Mouse (Mus musculus) left cerebral cortex, adult 2 months (tissue): ENCODE data around the gene Fam174b. TPM values are rescaled to one million over a fixed set of nuclear protein-coding genes. Genes with fewer than 3 reads are reported as not detected.

ENCODE experiments used
- DNase-seq, 2 experiments: peaks; one replicate each; pipeline ENCODE4 v3.0.0; 2021 to 2022; ENCODE audit warnings: low spot score in 2 of 2, mixed read lengths in 1 of 2; ENCODE audit errors: extremely low spot score in 1 of 2
- H3K27ac ChIP-seq: fragments of 200-600 bp; 2 replicates; pipeline ENCODE4 v1.8.1; 2022
- H3K4me3 ChIP-seq: fragments of 200-600 bp; 2 replicates; pipeline ENCODE4 v1.8.1; 2022
- CTCF ChIP-seq: fragments of 200-600 bp; IDR thresholded peaks from 2 replicates; pipeline ENCODE4 v1.8.1; 2022; ENCODE audit warnings: antibody characterized with exemption, mild to moderate bottlenecking, moderate library complexity
- intact Hi-C: fragments of 180-260 bp; cut with DNase I; formaldehyde crosslinking; loops from one replicate; pipeline ENCODE4 v1.15.1; 2025
- total RNA-seq, 2 experiments: library from RNA; stranded (reverse); gene quantifications; 2 replicates each; pipeline ENCODE4 v1.2.3; 2021

The Fam174b gene
- total RNA-seq, 2 experiments from 2014 or later, result 32.9 to 33.8 TPM

- intact Hi-C loops, result loop anchor here (10.0 kb wide), 1 partner anchor 624 kb away; no protein-coding TSS in a partner anchor
- 0 out of 2 replicates have a peak overlapping the region, but pooled peaks have one; percentile 15 for H3K27ac ChIP-seq
- DNase-seq, result no peak
- no peak overlapping the region for H3K4me3 ChIP-seq
- no peak for TF ChIP-seq CTCF
Measured at GRCm38 (mm10) chr7:73730430-73731022, 9.6 kb upstream of the Fam174b start.

GRCm38 (mm10) chr7:73736046-73736445 lies 4.1 kb upstream of the Fam174b start:
- TF ChIP-seq CTCF, result no peak
- Histone ChIP-seq H3K4me3 (no peak overlapping the region), H3K27ac (no peak overlapping the region)
- DNase-seq, result no peak
- intact Hi-C loops, result loop anchor here (10.0 kb wide), 1 partner anchor 619 kb away; no protein-coding TSS in a partner anchor

- Histone ChIP-seq H3K4me3 (peak overlapping the region; percentile 62), H3K27ac (peak overlapping the region; percentile 97)
- DNase-seq, result no peak
- intact Hi-C loops, result no loop called here
- no peak for TF ChIP-seq CTCF
Measured at GRCm38 (mm10) chr7:73741392-73741791, 1.3 kb downstream of the Fam174b start.

GRCm38 (mm10) chr7:73741841-73742240 lies 1.7 kb downstream of the Fam174b start:
- TF ChIP-seq CTCF, result no peak
- Histone ChIP-seq H3K4me3 (peak overlapping the region; percentile 62), H3K27ac (peak overlapping the region; percentile 97)
- intact Hi-C loops, result no loop called here
- no peak for DNase-seq

DNA sequence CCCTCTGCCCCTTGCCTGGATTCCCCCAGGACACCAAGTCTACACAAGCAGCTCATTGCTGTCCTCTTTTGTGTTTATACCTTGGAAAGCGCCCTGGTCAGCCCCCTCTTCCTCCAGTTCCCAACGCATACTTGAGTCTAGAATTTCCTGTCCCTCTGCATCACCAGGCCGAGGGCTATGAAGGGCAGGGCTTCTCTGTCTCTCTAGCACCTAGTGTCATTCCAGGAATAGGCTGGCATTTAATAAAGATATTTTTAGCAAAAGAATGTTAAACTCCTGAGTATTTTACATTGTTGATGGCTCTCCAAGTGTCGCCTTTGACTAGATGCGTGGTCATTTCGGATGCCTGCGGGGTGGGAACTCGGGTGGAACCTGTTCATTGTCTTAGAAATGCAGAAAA lies 3.0 kb downstream of the Fam174b start:
- no peak overlapping the region for H3K4me3 ChIP-seq
- TF ChIP-seq CTCF, result no peak
- no peak for DNase-seq
- intact Hi-C loops, result no loop called here
- H3K27ac ChIP-seq, result no peak overlapping the region

DNA sequence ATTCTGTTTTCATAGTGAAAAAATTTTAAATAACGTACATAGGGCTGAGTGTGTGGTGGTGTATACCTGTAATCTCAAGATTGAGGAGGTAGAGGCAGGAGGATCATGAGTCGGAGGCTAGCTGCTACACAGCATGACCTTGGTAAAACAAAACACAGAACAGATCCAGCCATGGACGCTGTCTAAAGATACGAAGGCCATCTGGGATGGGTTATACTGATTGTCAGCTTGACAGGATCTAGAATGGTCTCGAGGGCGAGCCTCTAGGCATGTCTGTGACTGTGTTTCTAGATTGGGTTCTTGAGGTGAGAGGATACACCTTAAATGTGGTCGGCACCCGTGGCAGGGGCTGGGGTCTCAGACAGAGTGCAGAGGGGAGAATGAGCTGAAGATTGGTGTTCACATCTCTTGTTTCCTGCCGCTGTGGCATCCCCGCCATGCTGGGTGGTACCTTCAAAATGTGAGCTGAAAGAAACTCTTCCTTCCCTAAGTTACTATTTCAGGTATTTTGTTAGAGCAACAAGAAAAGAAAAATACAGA lies 3.8 kb downstream of the Fam174b start:
- Histone ChIP-seq H3K27ac (no peak overlapping the region), H3K4me3 (no peak overlapping the region)
- DNase-seq, result no peak
- intact Hi-C loops, result no loop called here
- TF ChIP-seq CTCF, result no peak

- DNase-seq, result no peak
- intact Hi-C loops, result no loop called here
- no peak for TF ChIP-seq CTCF
Measured at GRCm38 (mm10) chr7:73745903-73746302, 5.8 kb downstream of the Fam174b start.

GRCm38 (mm10) chr7:73746836-73747235 lies 6.7 kb downstream of the Fam174b start:
- DNase-seq, result no peak
- no peak overlapping the region for H3K4me3 ChIP-seq
- intact Hi-C loops, result no loop called here
- no peak for TF ChIP-seq CTCF
- H3K27ac ChIP-seq, result no peak overlapping the region

More at GRCm38 (mm10) chr7:73745903-73746302, 5.8 kb downstream of the Fam174b start:
- Histone ChIP-seq H3K27ac (no peak overlapping the region), H3K4me3 (no peak overlapping the region)

DNA sequence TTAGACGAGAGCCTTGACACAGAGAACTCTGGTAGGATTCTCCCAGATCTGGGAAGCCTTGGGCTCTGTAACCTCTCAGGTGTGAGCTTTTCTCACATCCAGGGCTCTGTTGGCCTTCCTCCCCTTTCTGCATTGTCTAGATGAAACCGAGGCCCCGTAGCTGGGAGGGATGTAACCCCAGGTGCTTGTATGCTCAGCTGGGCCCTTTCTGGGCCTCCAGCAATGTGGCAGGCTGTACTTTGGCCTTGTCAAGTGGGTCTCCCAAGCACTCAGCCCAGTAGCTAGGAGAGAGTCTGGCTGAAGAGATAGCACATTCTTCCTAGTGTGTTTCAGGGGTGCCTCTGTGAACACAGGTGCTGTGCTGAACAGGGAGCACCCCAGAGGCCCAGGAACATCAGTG lies 7.4 kb downstream of the Fam174b start:
- H3K27ac ChIP-seq, result no peak overlapping the region
- no peak overlapping the region for H3K4me3 ChIP-seq
- no peak for DNase-seq
- intact Hi-C loops, result no loop called here
- TF ChIP-seq CTCF, result no peak

- DNase-seq, result no peak
- no peak for TF ChIP-seq CTCF
- intact Hi-C loops, result loop anchor here (2.0 kb wide), 1 partner anchor 94 kb away; no protein-coding TSS in a partner anchor
Measured at GRCm38 (mm10) chr7:73748437-73749108, 8.5 kb downstream of the Fam174b start.

DNA sequence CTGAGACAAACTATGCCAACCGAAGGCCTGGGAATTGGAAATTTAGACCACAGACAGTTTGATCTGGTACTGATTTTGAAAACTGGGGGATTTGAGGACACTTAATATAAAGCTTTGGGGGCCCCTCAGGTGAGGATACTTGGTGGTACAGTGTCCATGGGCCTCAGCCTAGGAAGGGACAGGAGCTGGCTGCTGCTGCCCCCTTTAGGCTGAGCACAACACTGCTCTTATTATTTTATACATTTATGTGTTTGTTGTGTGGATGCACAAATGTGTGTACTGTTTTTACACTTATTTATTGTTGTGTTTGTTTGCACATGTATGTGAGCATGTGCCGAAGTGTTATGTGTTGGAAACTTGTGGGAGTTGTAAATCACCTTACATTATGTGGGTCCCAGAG lies 9.2 kb downstream of the Fam174b start:
- Histone ChIP-seq H3K27ac (no peak overlapping the region), H3K4me3 (no peak overlapping the region)
- DNase-seq, result no peak
- TF ChIP-seq CTCF, result peak; percentile 56
- intact Hi-C loops, result loop anchor here (2.0 kb wide), 1 partner anchor 95 kb away; no protein-coding TSS in a partner anchor

More at GRCm38 (mm10) chr7:73748437-73749108, 8.5 kb downstream of the Fam174b start:
- H3K4me3 ChIP-seq, result no peak overlapping the region
- H3K27ac ChIP-seq, result no peak overlapping the region

DNA sequence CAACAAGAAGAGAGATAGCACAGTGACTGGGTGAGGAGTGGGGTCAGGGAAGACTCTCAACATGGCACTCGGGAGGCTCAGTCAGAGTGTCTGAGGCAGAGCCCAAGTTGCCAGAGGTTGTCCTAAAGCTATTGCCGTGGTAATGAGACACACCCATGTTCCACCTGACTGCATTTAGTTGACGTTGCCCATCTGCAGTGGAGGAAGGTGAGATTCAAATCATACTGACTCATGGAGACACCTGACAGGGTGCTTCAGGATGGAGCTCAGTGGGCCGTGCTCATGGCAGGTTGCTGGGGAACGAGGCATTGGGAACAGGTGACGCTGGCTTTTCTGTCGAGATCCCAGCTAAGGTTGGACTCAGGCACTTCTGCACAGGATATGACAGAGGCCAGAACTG lies 9.9 kb downstream of the Fam174b start:
- no peak for DNase-seq
- no peak overlapping the region for H3K4me3 ChIP-seq
- no peak overlapping the region for H3K27ac ChIP-seq
- intact Hi-C loops, result loop anchor here (2.0 kb wide), 1 partner anchor 95 kb away; no protein-coding TSS in a partner anchor
- TF ChIP-seq CTCF, result no peak
